Mouse (Mus musculus) megakaryocyte, embryonic 14.5 days (primary cell): ENCODE measurements around the gene Atg4b.
"Not testable (repeated sequence)": the region's sequence is repeated elsewhere in the genome, so short reads cannot be mapped to it uniquely, and the experiment has no call there.

Experiments used
- FLI1 ChIP-seq: IDR thresholded peaks from 2 replicates; pipeline ENCODE4 v1.6.1; 2012; ENCODE audit warnings: low read length, inconsistent platforms, mixed read lengths
- GATA1 ChIP-seq: IDR thresholded peaks from 3 replicates; pipeline ENCODE4 v1.6.1; 2012; ENCODE audit warnings: mixed read lengths, low read length, inconsistent platforms, borderline replicate concordance

GRCm38 (mm10) chr1:93763531-93763930 is 12.2 kb downstream of the Atg4b start:
- not testable (repeated sequence) for TF ChIP-seq GATA1, FLI1
